Comparison of ENCODE assay signal across 17 mouse cellular contexts in genomic region chr15:97414718-97415413, GRCm38 (mm10).
DNase-seq lines count a peak whose midpoint lies in the region; ATAC-seq and TF ChIP-seq lines count a peak whose summit lies in the region.
"Had no signal": no experiment of that assay in that cellular context is flagged by ENCODE, and none has a peak within 500 bp of the region (broad histone marks: within the 10 kb centered on the region; RNA-seq: fewer than 3 reads in every experiment).

No protein-coding gene starts in this region.

- WGBS in forebrain, postnatal 0 days: 51% methylated on average over 12 of the region's 12 CpGs
- WGBS in forebrain, embryonic 12.5 days: 83% methylated on average over 12 of the region's 12 CpGs
- WGBS in lung, embryonic 14.5 days: 63% methylated on average over 12 of the region's 12 CpGs
- 68% methylated on average over 12 of the region's 12 CpGs for WGBS in liver, embryonic 12.5 days (ENCODE audit: insufficient replicate concordance)

- no peaks in the 10 kb centered on the region for H3K9me3 ChIP-seq in forebrain, postnatal 0 days (ENCODE audit: low read length)
- H3K9me3 ChIP-seq in forebrain, embryonic 12.5 days: 0 out of 2 replicates have a peak, but pooled peaks cover 8% of the 10 kb centered on the region
- H3K9me3 ChIP-seq in lung, embryonic 14.5 days (ENCODE audit: low read depth, low read length): no peaks in the 10 kb centered on the region
- no peaks in the 10 kb centered on the region for H3K9me3 ChIP-seq in liver, embryonic 12.5 days (replicated peaks)
- H3K9me3 ChIP-seq: hindbrain, embryonic 12.5 days had no signal

- peak; percentile 45 for DNase-seq in forebrain, postnatal 0 days
- peak; percentile 15 for DNase-seq in lung, embryonic 14.5 days
- DNase-seq in lung, postnatal 10 days: no peak
- peak; percentile 39 for DNase-seq in brain, adult 2 months (ENCODE audit: low read depth, low spot score)
- peak; percentile 8 to 9 for DNase-seq in layer of hippocampus, postnatal 36 days
- DNase-seq in embryo, embryonic 10.5 days (ENCODE audit: low spot score): no peak
- DNase-seq: cerebellum, adult 2 months; kidney, adult 18-20 months; kidney, postnatal 14 days; liver; right cerebral cortex, postnatal 14 days had no signal

- H3K4me2 ChIP-seq in forebrain, postnatal 0 days (ENCODE audit: low read depth): no peak overlapping the region
- no peak overlapping the region for H3K4me2 ChIP-seq in forebrain, embryonic 12.5 days
- no peak overlapping the region for H3K4me2 ChIP-seq in lung, embryonic 14.5 days
- H3K4me2 ChIP-seq in liver, embryonic 12.5 days: no peak overlapping the region
- H3K4me2 ChIP-seq: hindbrain, embryonic 12.5 days; midbrain, embryonic 11.5 days had no signal

- ATAC-seq in forebrain, postnatal 0 days: peak; percentile 43
- ATAC-seq in forebrain, embryonic 12.5 days (ENCODE audit: low FRiP score): no peak
- ATAC-seq in lung, embryonic 14.5 days (ENCODE audit: insufficient read depth): no peak
- no peak for ATAC-seq in liver, embryonic 12.5 days

- no peak for TF ChIP-seq CTCF in forebrain, postnatal 0 days (IDR thresholded peaks at IDR 0.05; ENCODE audit: low read depth)
- no peak for TF ChIP-seq CTCF in lung, embryonic 14.5 days (IDR thresholded peaks at IDR 0.05; ENCODE audit: low read depth)

- H3K4me1 ChIP-seq in forebrain, postnatal 0 days (ENCODE audit: insufficient read depth): no peaks in the 10 kb centered on the region
- H3K4me1 ChIP-seq in forebrain, embryonic 12.5 days: no peaks in the 10 kb centered on the region
- H3K4me1 ChIP-seq in lung, embryonic 14.5 days (ENCODE audit: insufficient read depth): no peaks in the 10 kb centered on the region
- H3K4me1 ChIP-seq in liver, embryonic 12.5 days: peaks cover 2% of the 10 kb centered on the region; the same call in 1 of the 2 replicates
- H3K4me1 ChIP-seq: hindbrain, embryonic 12.5 days had no signal

- no peak overlapping the region for H3K9ac ChIP-seq in forebrain, postnatal 0 days
- no peak overlapping the region for H3K9ac ChIP-seq in forebrain, embryonic 12.5 days
- H3K9ac ChIP-seq in lung, embryonic 14.5 days: no peak overlapping the region
- no peak overlapping the region for H3K9ac ChIP-seq in liver, embryonic 12.5 days
- H3K9ac ChIP-seq: hindbrain, embryonic 12.5 days had no signal

- H3K36me3 ChIP-seq in forebrain, postnatal 0 days (ENCODE audit: insufficient read depth): no peaks in the 10 kb centered on the region
- H3K36me3 ChIP-seq in forebrain, embryonic 12.5 days (replicated peaks): no peaks in the 10 kb centered on the region
- no peaks in the 10 kb centered on the region for H3K36me3 ChIP-seq in lung, embryonic 14.5 days (ENCODE audit: insufficient read depth)
- no peaks in the 10 kb centered on the region for H3K36me3 ChIP-seq in liver, embryonic 12.5 days
- H3K36me3 ChIP-seq: hindbrain, embryonic 12.5 days had no signal

- no peak overlapping the region for H3K4me3 ChIP-seq in forebrain, postnatal 0 days (ENCODE audit: low read depth, low read length)
- no peak overlapping the region for H3K4me3 ChIP-seq in forebrain, embryonic 12.5 days (replicated peaks)
- no peak overlapping the region for H3K4me3 ChIP-seq in lung, embryonic 14.5 days (ENCODE audit: low read depth, low read length)
- no peak overlapping the region for H3K4me3 ChIP-seq in liver, embryonic 12.5 days
- H3K4me3 ChIP-seq: hindbrain, embryonic 12.5 days; left cerebral cortex, adult 2 months; myocyte had no signal

- H3K27me3 ChIP-seq in forebrain, postnatal 0 days (ENCODE audit: insufficient read depth, low read length): no peaks in the 10 kb centered on the region
- H3K27me3 ChIP-seq in forebrain, embryonic 12.5 days: no peaks in the 10 kb centered on the region
- H3K27me3 ChIP-seq in lung, embryonic 14.5 days (ENCODE audit: insufficient read depth, low read length): no peaks in the 10 kb centered on the region
- no peaks in the 10 kb centered on the region; the same call in 1 of the 2 replicates for H3K27me3 ChIP-seq in liver, embryonic 12.5 days (replicated peaks)
- H3K27me3 ChIP-seq: hindbrain, embryonic 12.5 days had no signal

- H3K27ac ChIP-seq in forebrain, postnatal 0 days (ENCODE audit: low read depth, low read length): no peak overlapping the region
- no peak overlapping the region for H3K27ac ChIP-seq in forebrain, embryonic 12.5 days
- H3K27ac ChIP-seq in lung, embryonic 14.5 days (ENCODE audit: low read depth): no peak overlapping the region
- no peak overlapping the region for H3K27ac ChIP-seq in liver, embryonic 12.5 days
- H3K27ac ChIP-seq: hindbrain, embryonic 12.5 days; left cerebral cortex, adult 2 months had no signal

Comparison
In these comparisons a context has a peak if more than half of its experiments do, and no peak if none do; other contexts are left out.
1. DNase-seq: peak in forebrain, postnatal 0 days (single experiment), lung, embryonic 14.5 days (single experiment), brain, adult 2 months (single experiment) and layer of hippocampus, postnatal 36 days (2 of 2); none in lung, postnatal 10 days (single experiment) and embryo, embryonic 10.5 days (single experiment).